Mouse (Mus musculus): ENCODE data around the gene Foxo3.

GRCm38 (mm10) chr10:42297109-42297508 is 20.6 kb upstream of the Foxo3 start:
- no peak for TF ChIP-seq EP300 (IDR thresholded peaks at IDR 0.05)
- peak; percentile 55 for TF ChIP-seq CTCF (IDR thresholded peaks at IDR 0.05)

Data from lung, postnatal 0 days (tissue).